Mouse (Mus musculus) testis, adult 2 months (tissue): Measurements from ENCODE around the gene H2afj.

Experiments used
- CTCF ChIP-seq: fragments of 200-500 bp; IDR thresholded peaks from 2 replicates; pipeline ENCODE4 v1.5.1; 2012; ENCODE audit warnings: low read depth, mild to moderate bottlenecking, inconsistent platforms, low read length, moderate library complexity; ENCODE audit not compliant: control insufficient read depth, insufficient read depth, insufficient replicate concordance
- POLR2A ChIP-seq: fragments of 200-500 bp; IDR thresholded peaks from 2 replicates; pipeline ENCODE4 v1.6.1; 2012; ENCODE audit warnings: low read depth, mild to moderate bottlenecking, inconsistent platforms, low read length, moderate library complexity; ENCODE audit not compliant: control insufficient read depth

DNA sequence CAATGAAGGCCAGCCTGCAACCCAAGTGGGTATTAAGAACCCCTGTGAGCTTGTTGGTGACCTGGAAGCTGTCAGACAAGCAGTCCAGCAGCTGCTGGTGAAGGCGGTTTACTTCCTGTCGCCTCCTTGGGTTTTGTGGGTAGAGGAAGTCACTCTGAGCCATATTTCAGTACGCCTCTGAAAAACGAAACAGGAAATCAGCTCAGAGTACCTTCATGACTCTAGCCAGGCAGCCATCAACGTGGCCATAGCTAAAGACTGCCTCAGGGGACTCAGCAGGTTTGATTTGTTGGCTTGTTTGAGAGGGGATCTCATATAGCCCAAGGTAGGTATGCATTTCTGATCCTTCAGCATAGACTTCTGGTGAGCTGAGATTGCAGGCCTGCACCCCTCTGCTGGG, 23.7 kb downstream of the H2afj start:
- TF ChIP-seq POLR2A (no peak), CTCF (no peak)
